Mouse (Mus musculus): Measurements from ENCODE around the gene Mdm2.

GRCm38 (mm10) chr10:117741698-117742475 lies 31.3 kb upstream of the Mdm2 start:
- TF ChIP-seq POLR2A (IDR thresholded peaks at IDR 0.05; ENCODE audit: extremely low read depth, insufficient read depth, low read length) (no peak), CTCF (IDR thresholded peaks at IDR 0.05; ENCODE audit: extremely low read depth, insufficient read depth, low read length) (no peak)
